Mouse (Mus musculus) liver, embryonic 16.5 days (tissue): ENCODE measurements around the gene Maneal. TPM values are rescaled to one million over a fixed set of nuclear protein-coding genes. Genes with fewer than 3 reads are reported as not detected.

Experiments used
- ATAC-seq: fragments of 200-750 bp; cut with Nextera tagmentation; 2 replicates; pipeline ENCODE4 v1.8.0; 2017; ENCODE audit warnings: low read depth, mild to moderate bottlenecking, moderate number of reproducible peaks, moderate library complexity
- H3K27ac ChIP-seq: fragments of 300-500 bp; sonication (generic); 2 replicates; pipeline ENCODE4 v1.5.1; 2014; ENCODE audit warnings: mild to moderate bottlenecking, low read length
- H3K27me3 ChIP-seq: fragments of 300-500 bp; sonication (generic); 2 replicates; pipeline ENCODE4 v1.6.1; 2014; ENCODE audit warnings: low read depth, low read length, mixed read lengths; ENCODE audit not compliant: control insufficient read depth, insufficient read depth
- H3K36me3 ChIP-seq: fragments of 300-500 bp; sonication (generic); 2 replicates; pipeline ENCODE4 v1.6.1; 2014; ENCODE audit warnings: mild to moderate bottlenecking; ENCODE audit not compliant: control insufficient read depth, insufficient read depth
- H3K4me1 ChIP-seq: fragments of 300-500 bp; sonication (generic); 2 replicates; pipeline ENCODE4 v1.6.1; 2014; ENCODE audit warnings: low read depth, low read length, mixed read lengths; ENCODE audit not compliant: control insufficient read depth
- H3K4me2 ChIP-seq: fragments of 300-500 bp; sonication (generic); 2 replicates; pipeline ENCODE4 v1.6.1; 2014; ENCODE audit warnings: low read depth, low read length, mixed read lengths
- H3K4me3 ChIP-seq: fragments of 300-500 bp; sonication (generic); 2 replicates; pipeline ENCODE4 v1.5.1; 2014; ENCODE audit warnings: low read depth, mild to moderate bottlenecking, low read length
- H3K9ac ChIP-seq: fragments of 300-500 bp; sonication (generic); 2 replicates; pipeline ENCODE4 v1.6.1; 2014; ENCODE audit warnings: low read depth, low read length
- H3K9me3 ChIP-seq: fragments of 300-500 bp; sonication (generic); replicated peaks from 2 replicates; pipeline ENCODE4 v1.6.1; 2016; ENCODE audit warnings: low read length; ENCODE audit not compliant: control insufficient read depth
- WGBS: fragments of 180-500 bp; shearing (Covaris S2); extraction: QIAGEN DNeasy Blood & Tissue Kit; methylation state at CpG from one replicate; pipeline ENCODE4 v1.1.7; 2014; ENCODE audit not compliant: insufficient replicate concordance; 5-methylcytosine and 5-hydroxymethylcytosine counted together
- polyA plus RNA-seq: library from polyadenylated mRNA; unstranded; fragments of >200 nt; fragmentation: Nextera tagmentation; extraction: Ambion mirVana; gene quantifications from 2 replicates; pipeline ENCODE4 v1.2.1, GENCODE M21; 2015

The Maneal gene
- polyA plus RNA-seq, 1 experiment from 2014 or later: 0.02 TPM

DNA sequence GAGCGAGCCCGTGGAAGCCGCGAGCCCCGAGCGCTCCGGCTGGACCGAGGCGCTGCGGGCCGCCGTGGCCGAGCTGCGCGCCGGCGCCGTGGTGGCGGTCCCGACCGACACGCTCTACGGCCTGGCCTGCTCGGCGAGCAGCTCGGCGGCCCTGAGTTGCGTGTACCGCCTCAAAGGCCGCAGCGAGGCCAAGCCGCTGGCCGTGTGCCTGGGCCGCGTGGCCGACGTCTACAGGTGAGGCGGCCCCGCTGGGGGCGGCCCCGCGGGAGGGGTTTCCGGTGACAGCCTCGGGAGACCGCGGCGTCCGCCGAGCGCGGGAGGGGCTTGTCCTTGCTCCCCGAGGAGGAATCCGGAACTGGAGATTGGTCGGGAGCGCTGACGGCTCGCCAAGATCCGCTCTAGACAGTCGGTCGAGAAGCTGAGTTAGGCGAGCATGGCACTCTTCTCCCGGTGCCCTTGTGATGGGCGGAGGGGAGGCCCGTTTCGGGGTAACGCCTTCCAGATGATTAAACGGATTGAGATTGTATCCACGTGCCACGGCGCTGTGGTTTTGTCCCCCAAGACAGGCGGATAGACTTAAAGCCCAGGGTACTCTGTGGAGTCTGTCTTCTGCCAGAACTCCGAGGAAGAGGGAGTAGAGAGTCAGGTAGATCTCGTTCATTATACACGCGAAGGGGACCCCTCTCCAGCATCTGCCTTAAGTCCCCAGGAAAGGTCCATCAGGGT lies 10.9 kb downstream of the Maneal start, which contains the start of gene 1110065P20Rik:
Gene 1110065P20Rik, minus strand, starts transcription at position 264 of the 726 bp plus-strand sequence.
- peak within 1 kb of the TSS; percentile 94 for H3K4me3 ChIP-seq
- peak within 1 kb of the TSS; percentile 80 for H3K27ac ChIP-seq
- no peaks in the 10 kb centered on the region for H3K9me3 ChIP-seq
- peaks cover 8% of the 10 kb centered on the region for H3K36me3 ChIP-seq
- under 1% methylated on average over 63 of the region's 75 CpGs for WGBS
- peak within 1 kb of the TSS; percentile 84 for H3K9ac ChIP-seq
- H3K27me3 ChIP-seq: no peaks in the 10 kb centered on the region
- peak; percentile 57 for ATAC-seq
- H3K4me1 ChIP-seq: peaks cover 24% of the 10 kb centered on the region
- peak within 1 kb of the TSS; percentile 95 for H3K4me2 ChIP-seq

GRCm38 (mm10) chr4:124850261-124850913 lies 11.6 kb downstream of the Maneal start, which contains the start of gene Yrdc:
Gene Yrdc (plus strand): TSS chr4:124850679.
- WGBS: under 1% methylated on average over 73 of the region's 90 CpGs
- no peaks in the 10 kb centered on the region for H3K27me3 ChIP-seq
- peaks cover 8% of the 10 kb centered on the region for H3K36me3 ChIP-seq
- H3K4me2 ChIP-seq: peak within 1 kb of the TSS; percentile 95
- peak; percentile 93 for ATAC-seq
- peak within 1 kb of the TSS; percentile 80 for H3K27ac ChIP-seq
- peaks cover 24% of the 10 kb centered on the region for H3K4me1 ChIP-seq
- H3K9ac ChIP-seq: peak within 1 kb of the TSS; percentile 84
- no peaks in the 10 kb centered on the region for H3K9me3 ChIP-seq
- H3K4me3 ChIP-seq: peak within 1 kb of the TSS; percentile 94

GRCm38 (mm10) chr4:124849631-124850260 lies 12.2 kb downstream of the Maneal start:
- 11% methylated on average over 24 of the region's 24 CpGs for WGBS
- ATAC-seq: no peak
- Histone ChIP-seq H3K9me3 (no peaks in the 10 kb centered on the region), H3K36me3 (peaks cover 4% of the 10 kb centered on the region), H3K4me3 (peak overlapping the region; percentile 94), H3K9ac (peak overlapping the region; percentile 84), H3K4me2 (peak overlapping the region; percentile 95), H3K4me1 (peaks cover 24% of the 10 kb centered on the region), H3K27ac (peak overlapping the region; percentile 80), H3K27me3 (no peaks in the 10 kb centered on the region)

- Histone ChIP-seq H3K36me3 (peaks cover under 1% of the 10 kb centered on the region), H3K9ac (no peak overlapping the region), H3K27me3 (no peaks in the 10 kb centered on the region), H3K4me3 (no peak overlapping the region), H3K27ac (no peak overlapping the region), H3K4me2 (no peak overlapping the region), H3K9me3 (no peaks in the 10 kb centered on the region), H3K4me1 (peaks cover 24% of the 10 kb centered on the region)
- 6% methylated on average over 8 of the region's 8 CpGs for WGBS
- ATAC-seq: peak; percentile 23
Measured at GRCm38 (mm10) chr4:124847573-124847972, 14.4 kb downstream of the Maneal start.

- peak; percentile 60; the same call in 1 of the 2 replicates for ATAC-seq
- Histone ChIP-seq H3K9me3 (no peaks in the 10 kb centered on the region), H3K36me3 (peaks cover 20% of the 10 kb centered on the region), H3K9ac (no peak overlapping the region), H3K4me3 (no peak overlapping the region), H3K4me2 (no peak overlapping the region), H3K27ac (no peak overlapping the region), H3K27me3 (no peaks in the 10 kb centered on the region), H3K4me1 (peaks cover 6% of the 10 kb centered on the region)
- 62% methylated on average over 11 of the region's 11 CpGs for WGBS
Measured at GRCm38 (mm10) chr4:124843493-124843892, 18.5 kb downstream of the Maneal start.

GRCm38 (mm10) chr4:124840998-124841397 lies 21.0 kb downstream of the Maneal start:
- Histone ChIP-seq H3K9ac (no peak overlapping the region), H3K4me2 (no peak overlapping the region), H3K4me1 (no peaks in the 10 kb centered on the region), H3K36me3 (peaks cover 26% of the 10 kb centered on the region), H3K9me3 (no peaks in the 10 kb centered on the region), H3K27me3 (no peaks in the 10 kb centered on the region), H3K27ac (no peak overlapping the region), H3K4me3 (no peak overlapping the region)
- WGBS: 90% methylated on average over 1 of the region's 1 CpGs
- ATAC-seq: no peak

DNA sequence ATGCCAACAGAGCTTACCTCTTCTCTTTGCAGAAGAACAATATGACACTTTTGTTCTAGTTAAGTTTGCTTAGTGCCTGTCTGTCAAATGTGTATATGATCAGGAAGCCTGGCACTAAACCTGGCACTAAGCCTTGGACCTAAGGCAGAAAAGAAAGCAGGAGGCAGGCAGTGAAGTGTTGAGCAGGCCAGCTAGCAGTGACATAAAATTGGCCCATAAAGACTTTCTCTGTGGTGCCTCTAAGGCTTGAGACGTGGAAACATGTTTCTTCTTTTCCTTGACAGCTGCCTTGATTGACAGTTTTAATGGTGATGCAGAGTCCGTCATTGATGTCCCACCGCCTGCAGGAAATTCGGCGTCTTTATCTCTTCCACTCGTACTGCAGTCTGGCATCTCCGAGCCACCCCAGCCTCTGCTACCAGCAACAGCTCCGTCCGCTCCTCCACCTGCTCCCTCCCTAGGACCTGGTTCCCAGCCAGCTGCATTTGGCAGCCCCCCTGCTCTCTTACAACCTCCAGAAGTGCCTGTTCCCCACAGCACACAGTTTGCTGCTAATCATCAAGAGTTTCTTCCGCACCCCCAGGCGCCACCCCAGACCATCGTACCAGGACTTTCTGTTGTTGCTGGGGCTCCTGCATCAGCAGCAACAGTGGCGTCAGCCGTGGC lies 23.8 kb downstream of the Maneal start:
- Histone ChIP-seq H3K9me3 (no peaks in the 10 kb centered on the region), H3K4me3 (no peak overlapping the region), H3K27me3 (no peaks in the 10 kb centered on the region), H3K9ac (no peak overlapping the region), H3K4me2 (no peak overlapping the region), H3K4me1 (no peaks in the 10 kb centered on the region), H3K27ac (no peak overlapping the region), H3K36me3 (peaks cover 26% of the 10 kb centered on the region)
- WGBS: 73% methylated on average over 14 of the region's 14 CpGs
- ATAC-seq: no peak

GRCm38 (mm10) chr4:124832796-124833195 lies 29.2 kb downstream of the Maneal start:
- ATAC-seq: no peak
- H3K4me1 ChIP-seq: no peaks in the 10 kb centered on the region
- H3K4me2 ChIP-seq: no peak overlapping the region
- H3K27me3 ChIP-seq: no peaks in the 10 kb centered on the region
- H3K36me3 ChIP-seq: peaks cover 18% of the 10 kb centered on the region
- WGBS: 90% methylated on average over 10 of the region's 10 CpGs
- no peak overlapping the region for H3K9ac ChIP-seq
- H3K4me3 ChIP-seq: no peak overlapping the region
- H3K27ac ChIP-seq: no peak overlapping the region
- no peaks in the 10 kb centered on the region for H3K9me3 ChIP-seq
